Mouse (Mus musculus) erythroblast, embryonic 14.5 days (primary cell): ENCODE results near the gene Mybpc3.

Experiments used
- GATA1 ChIP-seq: IDR thresholded peaks from 2 replicates; pipeline ENCODE4 v1.6.1; 2012; ENCODE audit warnings: low read length, inconsistent platforms, mixed read lengths
- TAL1 ChIP-seq: IDR thresholded peaks from 3 replicates; pipeline ENCODE4 v1.6.1; 2012; ENCODE audit warnings: low read length, inconsistent platforms, mixed read lengths

GRCm38 (mm10) chr2:91136513-91137412 is 18.8 kb downstream of the Mybpc3 start:
- TF ChIP-seq GATA1 (no peak), TAL1 (no peak)
